Mouse (Mus musculus): ENCODE measurements at regions not wholly inside any gene's neighbourhood (a gene's known extent, or its start where the extent isn't known, plus 50 kb on each side); places are given as distances from the start of the nearest gene placed in this dataset.

GRCm38 (mm10) chr1:42241172-42241571 is 454.4 kb upstream of the Pou3f3 start:
- Histone ChIP-seq H3K79me2 (ENCODE audit: control insufficient read depth, insufficient read depth) (no peaks in the 10 kb centered on the region), H3K4me3 (no peak overlapping the region), H3K27me3 (ENCODE audit: control insufficient read depth, insufficient read depth, insufficient read length) (no peaks in the 10 kb centered on the region), H3K4me2 (ENCODE audit: low read depth) (no peak overlapping the region), H3ac (ENCODE audit: control insufficient read depth, insufficient read length) (no peak overlapping the region), H3K36me3 (ENCODE audit: control insufficient read depth, insufficient read depth) (no peaks in the 10 kb centered on the region)
- TF ChIP-seq MYOG (IDR thresholded peaks at IDR 0.05; ENCODE audit: control insufficient read depth in 1 of 3, insufficient read depth in 1 of 3, insufficient read length in 2 of 3, low read depth in 2 of 3) (no peak), E2F4 (IDR thresholded peaks at IDR 0.05; ENCODE audit: insufficient read depth) (no peak), TCF12 (IDR thresholded peaks at IDR 0.05; ENCODE audit: insufficient read depth, poor library complexity, severe bottlenecking) (no peak), POLR2A (IDR thresholded peaks at IDR 0.05; ENCODE audit: insufficient read length, low read depth) (no peak), USF1 (IDR thresholded peaks at IDR 0.05; ENCODE audit: low read depth) (no peak), MYOD1 (IDR thresholded peaks at IDR 0.05; ENCODE audit: control insufficient read depth in 1 of 3, insufficient read length in 2 of 3, low read depth in 2 of 3) (no peak), SRF (IDR thresholded peaks at IDR 0.05; ENCODE audit: control insufficient read depth, insufficient read length, low read depth) (no peak), TCF3 (IDR thresholded peaks at IDR 0.05; ENCODE audit: insufficient read length, low read depth) (no peak), POLR2AphosphoS2 (IDR thresholded peaks at IDR 0.05; ENCODE audit: insufficient read length, low read depth) (no peak), CEBPB (IDR thresholded peaks at IDR 0.05; ENCODE audit: insufficient read depth, poor library complexity, severe bottlenecking) (no peak), REST (IDR thresholded peaks at IDR 0.05; ENCODE audit: insufficient read depth, insufficient read length) (no peak), MAX (IDR thresholded peaks at IDR 0.05; ENCODE audit: low read depth) (no peak)

- H3K4me2 ChIP-seq (ENCODE audit: low read depth) = no peak overlapping the region
- no peaks in the 10 kb centered on the region for H3K79me2 ChIP-seq (ENCODE audit: control insufficient read depth, insufficient read depth)
- no peaks in the 10 kb centered on the region for H3K36me3 ChIP-seq (ENCODE audit: control insufficient read depth, insufficient read depth)
- no peaks in the 10 kb centered on the region for H3K27me3 ChIP-seq (ENCODE audit: control insufficient read depth, insufficient read depth, insufficient read length)
- H3ac ChIP-seq (ENCODE audit: control insufficient read depth, insufficient read length) = no peak overlapping the region
- no peak overlapping the region for H3K4me3 ChIP-seq
- TF ChIP-seq TCF3 (IDR thresholded peaks at IDR 0.05; ENCODE audit: insufficient read length, low read depth) = no peak
- TF ChIP-seq CEBPB (IDR thresholded peaks at IDR 0.05; ENCODE audit: insufficient read depth, poor library complexity, severe bottlenecking) = no peak
- no peak for TF ChIP-seq POLR2AphosphoS2 (IDR thresholded peaks at IDR 0.05; ENCODE audit: insufficient read length, low read depth)
- no peak for TF ChIP-seq MYOG (IDR thresholded peaks at IDR 0.05; ENCODE audit: control insufficient read depth in 1 of 3, insufficient read depth in 1 of 3, insufficient read length in 2 of 3, low read depth in 2 of 3)
Observed at GRCm38 (mm10) chr1:42241601-42242220, 453.9 kb upstream of the Pou3f3 start.

DNA sequence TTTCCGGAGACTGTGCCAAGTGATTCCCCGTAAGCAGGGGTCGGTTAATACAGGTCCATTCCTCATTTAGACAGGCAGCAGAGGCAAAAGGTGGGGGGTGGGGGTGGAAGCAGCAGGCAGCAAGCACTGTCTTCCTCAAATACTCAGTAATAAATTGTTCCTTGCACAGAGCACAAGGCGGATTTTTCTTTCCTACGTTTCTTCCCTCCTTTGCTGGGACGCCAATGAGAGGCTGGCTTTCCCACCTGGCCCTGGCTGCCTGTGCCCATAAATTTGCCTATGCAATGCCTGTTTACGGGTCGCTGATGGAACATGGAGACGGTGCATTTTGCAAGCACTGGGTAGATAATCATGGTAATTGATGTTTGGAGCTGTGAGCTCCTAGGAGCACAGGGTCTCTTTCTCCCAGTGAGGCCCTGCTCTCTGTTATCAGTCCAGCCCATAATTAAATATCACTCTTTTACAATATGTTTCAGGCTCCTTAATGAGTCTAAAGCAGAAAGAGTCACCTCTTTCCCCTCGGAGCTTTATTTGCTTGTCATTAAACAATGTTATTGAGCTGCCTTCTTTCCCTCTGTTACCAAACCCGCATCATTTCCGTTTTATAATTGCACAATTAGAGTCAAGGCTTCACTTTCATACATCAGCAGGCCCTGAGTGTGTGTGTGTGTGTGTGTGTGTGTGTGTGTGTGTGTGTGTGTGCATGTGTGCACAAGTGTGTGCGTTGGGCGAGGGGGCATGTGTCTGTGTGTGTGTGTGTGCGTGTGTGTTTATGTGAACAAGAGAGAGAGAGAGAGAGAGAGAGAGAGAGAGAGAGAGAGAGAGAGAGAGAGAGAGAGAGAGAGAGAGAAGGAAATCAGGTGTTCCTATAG is 452.7 kb upstream of the Pou3f3 start:
- Histone ChIP-seq H3K27me3 (ENCODE audit: control insufficient read depth, insufficient read depth, insufficient read length) (no peaks in the 10 kb centered on the region), H3ac (ENCODE audit: control insufficient read depth, insufficient read length) (no peak overlapping the region), H3K36me3 (ENCODE audit: control insufficient read depth, insufficient read depth) (no peaks in the 10 kb centered on the region), H3K4me3 (no peak overlapping the region), H3K79me2 (ENCODE audit: control insufficient read depth, insufficient read depth) (no peaks in the 10 kb centered on the region), H3K4me2 (ENCODE audit: low read depth) (no peak overlapping the region)
- TF ChIP-seq MYOD1 (IDR thresholded peaks at IDR 0.05; ENCODE audit: control insufficient read depth in 1 of 3, insufficient read length in 2 of 3, low read depth in 2 of 3) (no peak), POLR2A (IDR thresholded peaks at IDR 0.05; ENCODE audit: insufficient read length, low read depth) (no peak), POLR2AphosphoS2 (IDR thresholded peaks at IDR 0.05; ENCODE audit: insufficient read length, low read depth) (no peak), USF1 (IDR thresholded peaks at IDR 0.05; ENCODE audit: low read depth) (no peak), TCF3 (IDR thresholded peaks at IDR 0.05; ENCODE audit: insufficient read length, low read depth) (no peak), CEBPB (IDR thresholded peaks at IDR 0.05; ENCODE audit: insufficient read depth, poor library complexity, severe bottlenecking) (no peak), TCF12 (IDR thresholded peaks at IDR 0.05; ENCODE audit: insufficient read depth, poor library complexity, severe bottlenecking) (no peak), REST (IDR thresholded peaks at IDR 0.05; ENCODE audit: insufficient read depth, insufficient read length) (no peak), MAX (IDR thresholded peaks at IDR 0.05; ENCODE audit: low read depth) (no peak), SRF (IDR thresholded peaks at IDR 0.05; ENCODE audit: control insufficient read depth, insufficient read length, low read depth) (no peak), E2F4 (IDR thresholded peaks at IDR 0.05; ENCODE audit: insufficient read depth) (no peak), MYOG (IDR thresholded peaks at IDR 0.05; ENCODE audit: control insufficient read depth in 1 of 3, insufficient read depth in 1 of 3, insufficient read length in 2 of 3, low read depth in 2 of 3) (no peak)

DNA sequence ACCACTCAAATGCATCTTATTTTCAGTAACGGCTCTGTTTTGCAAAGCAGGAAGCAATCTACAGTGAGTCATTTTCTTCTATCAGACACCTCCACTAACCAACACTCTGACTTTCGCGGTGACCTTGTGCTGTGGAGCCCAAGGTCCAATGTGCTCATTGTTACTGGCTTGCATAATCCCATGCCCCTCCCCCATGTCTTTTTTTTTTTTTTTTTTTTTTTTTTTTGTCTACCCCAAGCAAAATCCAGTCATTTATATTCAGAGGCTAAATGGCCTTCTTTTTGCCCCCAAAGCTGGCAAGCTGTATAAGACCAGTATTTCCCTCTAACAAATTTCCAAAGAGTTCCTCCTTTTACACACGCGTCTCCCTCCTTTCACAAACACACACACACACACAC is 452.1 kb upstream of the Pou3f3 start:
- Histone ChIP-seq H3K4me3 (no peak overlapping the region), H3K27me3 (ENCODE audit: control insufficient read depth, insufficient read depth, insufficient read length) (no peaks in the 10 kb centered on the region)
- no peak for TF ChIP-seq MAX (IDR thresholded peaks at IDR 0.05; ENCODE audit: low read depth)
- no peak for TF ChIP-seq E2F4 (IDR thresholded peaks at IDR 0.05; ENCODE audit: insufficient read depth)
- no peak for TF ChIP-seq TCF3 (IDR thresholded peaks at IDR 0.05; ENCODE audit: insufficient read length, low read depth)
- TF ChIP-seq CEBPB (IDR thresholded peaks at IDR 0.05; ENCODE audit: insufficient read depth, poor library complexity, severe bottlenecking) = no peak
- no peak for TF ChIP-seq USF1 (IDR thresholded peaks at IDR 0.05; ENCODE audit: low read depth)
- TF ChIP-seq REST (IDR thresholded peaks at IDR 0.05; ENCODE audit: insufficient read depth, insufficient read length) = no peak
- TF ChIP-seq MYOG (IDR thresholded peaks at IDR 0.05; ENCODE audit: control insufficient read depth in 1 of 3, insufficient read depth in 1 of 3, insufficient read length in 2 of 3, low read depth in 2 of 3) = no peak
- TF ChIP-seq TCF12 (IDR thresholded peaks at IDR 0.05; ENCODE audit: insufficient read depth, poor library complexity, severe bottlenecking) = no peak
- TF ChIP-seq POLR2AphosphoS2 (IDR thresholded peaks at IDR 0.05; ENCODE audit: insufficient read length, low read depth) = no peak
- TF ChIP-seq SRF (IDR thresholded peaks at IDR 0.05; ENCODE audit: control insufficient read depth, insufficient read length, low read depth) = no peak
- TF ChIP-seq POLR2A (IDR thresholded peaks at IDR 0.05; ENCODE audit: insufficient read length, low read depth) = no peak
- TF ChIP-seq MYOD1 (IDR thresholded peaks at IDR 0.05; ENCODE audit: control insufficient read depth in 1 of 3, insufficient read length in 2 of 3, low read depth in 2 of 3) = no peak

More for the DNA sequence above, 452.1 kb upstream of the Pou3f3 start:
- no peaks in the 10 kb centered on the region for H3K79me2 ChIP-seq (ENCODE audit: control insufficient read depth, insufficient read depth)
- H3ac ChIP-seq (ENCODE audit: control insufficient read depth, insufficient read length) = no peak overlapping the region
- H3K36me3 ChIP-seq (ENCODE audit: control insufficient read depth, insufficient read depth) = no peaks in the 10 kb centered on the region
- H3K4me2 ChIP-seq (ENCODE audit: low read depth) = no peak overlapping the region
